Mouse (Mus musculus) C2C12 (cell line): ENCODE data around the gene Bzw1.

ENCODE experiments used
- CTCF ChIP-seq: IDR thresholded peaks from one replicate; pipeline ENCODE4 v1.5.1; 2011; ENCODE audit not compliant: control insufficient read depth, insufficient read depth, insufficient read length
- MAX ChIP-seq: IDR thresholded peaks from one replicate; pipeline ENCODE4 v1.6.1; 2011; ENCODE audit warnings: mild to moderate bottlenecking, control low read depth
- MYOD1 ChIP-seq: IDR thresholded peaks from one replicate; pipeline ENCODE4 v1.6.1; 2011; ENCODE audit warnings: low read depth; ENCODE audit not compliant: control insufficient read depth, insufficient read length
- USF1 ChIP-seq: IDR thresholded peaks from one replicate; pipeline ENCODE4 v1.6.1; 2011; ENCODE audit warnings: low read depth, mild to moderate bottlenecking, control low read depth, moderate library complexity

DNA sequence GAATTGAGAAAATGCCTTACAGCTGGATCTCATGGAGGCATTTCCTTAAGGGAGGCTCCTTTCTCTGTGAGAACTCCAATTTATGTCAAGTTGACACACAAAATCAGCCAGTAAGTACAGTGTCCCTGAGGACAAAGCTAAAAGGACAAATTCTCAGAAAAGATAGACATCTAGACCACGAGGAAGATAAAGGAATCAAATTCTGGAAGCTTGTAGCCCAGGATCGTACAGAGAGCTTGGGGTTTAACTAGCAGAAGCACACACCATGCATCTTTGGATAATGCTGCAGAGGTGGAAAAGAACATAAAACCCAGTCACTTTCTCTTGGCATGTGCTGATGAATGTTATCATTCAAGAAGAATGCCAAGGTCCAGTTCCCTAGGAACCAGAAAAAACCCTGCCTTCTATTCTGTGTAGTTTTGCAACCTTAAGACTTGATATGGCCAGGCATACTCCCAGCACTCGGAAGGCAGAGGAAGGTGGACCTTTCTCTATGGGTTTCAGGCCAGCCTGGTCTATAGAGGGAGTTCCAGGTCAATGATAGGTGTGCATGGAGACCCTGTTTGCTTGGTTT, 17.0 kb upstream of the Bzw1 start:
- TF ChIP-seq CTCF (no peak), MYOD1 (no peak), USF1 (no peak), MAX (no peak)
